Mouse (Mus musculus) B cell, adult 62 days (primary cell): ENCODE data around the gene Agbl2. TPM values are rescaled to one million over a fixed set of nuclear protein-coding genes. Genes with fewer than 3 reads are reported as not detected.

Experiments
- total RNA-seq: library from RNA; stranded (reverse); gene quantifications from 4 replicates; pipeline ENCODE4 v1.2.4, GENCODE M21; 2023

Gene Agbl2
- not detected in 4 replicates for total RNA-seq

GRCm38 (mm10) chr2:90782458-90782857 lies at the start of gene Agbl2:
Gene Agbl2, plus strand, starts transcription at chr2:90782727.

GRCm38 (mm10) chr2:90745053-90745678 lies 37.4 kb upstream of the Agbl2 start, which contains the start of gene Fnbp4:
Gene Fnbp4, plus strand, starts transcription at chr2:90745370.

DNA sequence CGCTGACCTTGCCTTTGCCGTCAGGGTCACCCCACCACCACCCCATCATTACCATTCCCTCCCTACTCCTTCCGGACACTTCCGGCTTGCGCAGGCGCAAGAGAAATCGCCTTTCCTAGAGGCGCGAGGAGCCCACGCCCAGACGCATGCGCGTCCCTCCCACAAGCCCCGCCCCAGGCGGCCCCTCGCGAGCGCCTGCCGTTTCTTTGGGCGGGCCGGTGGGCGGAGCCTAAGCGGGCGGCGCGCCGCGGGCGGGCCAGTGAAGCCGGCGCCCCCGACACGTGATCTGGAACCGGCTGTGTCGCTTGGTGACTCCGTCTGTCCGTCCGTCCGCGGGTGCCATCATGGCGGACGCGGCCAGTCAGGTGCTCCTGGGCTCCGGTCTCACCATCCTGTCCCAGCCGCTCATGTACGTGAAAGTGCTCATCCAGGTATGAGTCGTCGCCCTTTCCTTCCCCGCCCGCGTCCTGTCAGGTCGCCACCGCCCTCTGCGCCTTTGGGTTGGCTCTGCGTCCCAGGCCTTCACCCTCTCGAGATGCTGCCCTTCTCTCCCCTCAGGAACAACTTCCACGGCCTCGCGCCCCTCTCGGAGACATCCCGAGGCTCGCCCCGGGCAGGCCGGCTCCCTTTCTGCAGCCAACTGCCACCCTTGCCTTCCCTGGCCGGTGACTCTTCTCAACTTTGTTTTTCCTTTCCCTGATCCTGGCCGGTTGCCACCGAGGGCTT lies 64.6 kb downstream of the Agbl2 start, which contains the start of gene Mtch2:
Mtch2 (plus strand) TSS at position 201 of the 726 bp plus-strand sequence.

Other genes starting within 250 kb of the Agbl2 start
- 147 to 159 TPM (median 152 TPM) in 4 replicates for gene Ptprj, start 202.1 kb upstream of the Agbl2 start, total RNA-seq
- gene Nup160, start 105.5 kb upstream of the Agbl2 start, total RNA-seq, result 83.4 to 118 TPM (median 93.8 TPM) in 4 replicates
- 252 to 299 TPM (median 270 TPM) in 4 replicates for gene Fnbp4, start 37.4 kb upstream of the Agbl2 start, total RNA-seq
- 93.4 to 106 TPM (median 101 TPM) in 4 replicates for gene Mtch2, start 64.4 kb downstream of the Agbl2 start, total RNA-seq
- gene C1qtnf4, start 103.1 kb downstream of the Agbl2 start, total RNA-seq, result 0.45 TPM in 1 of 4 replicates, not detected in the others
- 25.4 to 29.5 TPM (median 27.6 TPM) in 4 replicates for gene Kbtbd4, start 122.0 kb downstream of the Agbl2 start, total RNA-seq
- gene Ndufs3, start 122.1 kb downstream of the Agbl2 start, total RNA-seq, result 126 to 153 TPM (median 135 TPM) in 4 replicates
- gene Celf1, start 157.7 kb downstream of the Agbl2 start, total RNA-seq, result 70.0 to 88.9 TPM (median 82.2 TPM) in 4 replicates